Mouse (Mus musculus): ENCODE results near the gene Sct.

DNA sequence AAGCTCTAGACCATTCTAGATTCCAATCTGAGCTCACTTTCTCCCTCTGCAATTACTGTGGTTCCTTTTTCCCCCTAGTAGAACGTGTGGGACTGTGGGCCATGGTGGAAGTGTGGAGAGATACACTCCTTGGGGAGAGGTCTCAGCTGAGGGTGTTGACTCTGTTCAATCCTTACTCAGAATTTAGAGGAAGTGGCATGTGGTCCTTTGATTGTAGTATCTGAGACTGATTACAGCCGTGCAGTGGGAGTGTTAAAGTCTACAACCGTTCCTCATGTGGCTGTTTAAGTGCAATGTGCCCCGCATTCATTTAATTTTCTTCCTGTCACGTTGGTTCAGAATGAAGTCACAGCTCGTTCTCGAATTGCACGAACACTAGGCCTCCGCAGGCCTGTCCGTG is 22.8 kb downstream of the Sct start:
- TF ChIP-seq CTCF (conservative IDR thresholded peaks at IDR 0.05; ENCODE audit: low read length) (no peak), POU5F1 (IDR thresholded peaks at IDR 0.05; ENCODE audit: borderline replicate concordance, low read length) (no peak), NANOG (IDR thresholded peaks at IDR 0.05; ENCODE audit: borderline replicate concordance, low read length) (no peak)
